Mouse (Mus musculus) intestine, postnatal 0 days (tissue): Measurements from ENCODE around the gene Cachd1. TPM values are rescaled to one million over a fixed set of nuclear protein-coding genes. Genes with fewer than 3 reads are reported as not detected.

Source experiments
- ATAC-seq: fragments of 200-750 bp; cut with Nextera tagmentation; 2 replicates; pipeline ENCODE4 v1.8.0; 2017; ENCODE audit warnings: mild to moderate bottlenecking, moderate TSS enrichment, moderate library complexity
- H3K27ac ChIP-seq: fragments of 300-500 bp; sonication (generic); 2 replicates; pipeline ENCODE4 v1.5.1; 2014; ENCODE audit warnings: mild to moderate bottlenecking, low read depth, low read length, moderate library complexity
- H3K27me3 ChIP-seq: fragments of 300-500 bp; sonication (generic); replicated peaks from 2 replicates; pipeline ENCODE4 v1.6.1; 2014; ENCODE audit warnings: low read length, mixed read lengths; ENCODE audit not compliant: control insufficient read depth, insufficient read depth
- H3K36me3 ChIP-seq: fragments of 300-500 bp; sonication (generic); 2 replicates; pipeline ENCODE4 v1.6.1; 2014; ENCODE audit warnings: mild to moderate bottlenecking, moderate library complexity; ENCODE audit not compliant: control insufficient read depth, insufficient read depth
- H3K4me1 ChIP-seq: fragments of 300-500 bp; sonication (generic); replicated peaks from 2 replicates; pipeline ENCODE4 v1.6.1; 2014; ENCODE audit warnings: antibody characterized with exemption, low read length, mixed read lengths; ENCODE audit not compliant: control insufficient read depth, insufficient read depth
- H3K4me2 ChIP-seq: fragments of 300-500 bp; sonication (generic); replicated peaks from 2 replicates; pipeline ENCODE4 v1.6.1; 2014; ENCODE audit warnings: low read depth, mild to moderate bottlenecking, moderate library complexity
- H3K4me3 ChIP-seq: fragments of 300-500 bp; sonication (generic); 2 replicates; pipeline ENCODE4 v1.5.1; 2014; ENCODE audit warnings: low read depth, low read length
- H3K9ac ChIP-seq: fragments of 300-500 bp; sonication (generic); 2 replicates; pipeline ENCODE4 v1.6.1; 2014; ENCODE audit warnings: mild to moderate bottlenecking, low read depth, low read length
- H3K9me3 ChIP-seq: fragments of 300-500 bp; sonication (generic); 2 replicates; pipeline ENCODE4 v1.6.1; 2016; ENCODE audit warnings: mixed run types; ENCODE audit not compliant: control insufficient read depth
- CTCF ChIP-seq: sonication (generic); IDR thresholded peaks from 2 replicates; pipeline ENCODE4 v1.5.1; 2016; ENCODE audit warnings: low read depth, mild to moderate bottlenecking, control low read depth, antibody characterized with exemption, moderate library complexity
- WGBS: fragments of 180-500 bp; shearing (Covaris S2); extraction: QIAGEN DNeasy Blood & Tissue Kit; methylation state at CpG from one replicate; pipeline ENCODE4 v1.1.7; 2014; 5-methylcytosine and 5-hydroxymethylcytosine counted together
- polyA plus RNA-seq: library from polyadenylated mRNA; unstranded; fragments of >200 nt; fragmentation: Nextera tagmentation; extraction: Ambion mirVana; gene quantifications from 2 replicates; pipeline ENCODE4 v1.2.1, GENCODE M21; 2015

Cachd1 gene
- polyA plus RNA-seq, 1 experiment from 2014 or later, result 8.2 TPM

DNA sequence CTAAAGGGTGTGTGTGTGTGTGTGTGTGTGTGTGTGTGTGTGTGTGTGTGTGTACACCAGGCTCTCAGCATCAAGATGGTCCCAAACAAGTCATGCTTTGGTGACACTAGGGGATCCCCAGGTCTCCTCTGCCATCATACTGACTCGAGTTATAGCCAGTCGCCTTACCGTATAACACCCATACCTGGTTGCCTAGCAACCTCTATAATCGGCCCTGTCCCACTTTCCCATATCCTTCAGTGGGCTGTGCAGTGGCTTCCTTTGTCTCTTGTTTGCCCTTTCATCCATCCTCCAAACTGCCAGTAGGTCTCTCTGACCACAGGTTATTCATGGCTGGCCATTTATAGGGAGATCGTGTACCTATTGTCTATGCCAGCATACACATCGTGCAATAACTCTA lies 224.6 kb downstream of the Cachd1 start:
- no peak overlapping the region for H3K4me3 ChIP-seq
- no peak overlapping the region for H3K4me2 ChIP-seq
- no peak for ATAC-seq
- no peaks in the 10 kb centered on the region for H3K27me3 ChIP-seq
- peaks cover 22% of the 10 kb centered on the region for H3K36me3 ChIP-seq
- no peak overlapping the region for H3K9ac ChIP-seq
- H3K27ac ChIP-seq, result no peak overlapping the region
- no peak for TF ChIP-seq CTCF
- no peaks in the 10 kb centered on the region for H3K9me3 ChIP-seq
- H3K4me1 ChIP-seq, result no peaks in the 10 kb centered on the region
- WGBS, result 79% methylated on average over 6 of the region's 6 CpGs

DNA sequence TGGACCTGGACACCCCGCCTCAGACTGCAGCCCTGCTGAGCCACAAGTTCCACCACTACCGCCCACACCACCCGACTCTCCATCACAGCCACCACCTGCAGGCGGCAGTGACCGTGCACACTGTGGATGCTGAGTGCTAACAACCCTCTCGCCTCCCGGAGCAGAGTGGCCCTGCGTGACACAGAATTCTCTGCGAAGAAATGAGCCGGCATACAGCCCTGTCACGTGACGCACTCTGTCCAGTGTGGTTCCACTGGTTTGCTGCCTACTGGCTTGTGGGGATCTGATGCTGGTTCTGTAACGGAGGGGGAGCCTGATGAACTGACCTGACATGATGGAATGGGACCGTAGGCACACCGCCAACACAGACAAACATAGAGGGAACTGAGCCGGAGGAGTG lies 226.5 kb downstream of the Cachd1 start:
- Histone ChIP-seq H3K36me3 (peaks cover 20% of the 10 kb centered on the region), H3K9ac (no peak overlapping the region), H3K27me3 (no peaks in the 10 kb centered on the region), H3K9me3 (no peaks in the 10 kb centered on the region), H3K4me1 (no peaks in the 10 kb centered on the region), H3K27ac (no peak overlapping the region), H3K4me2 (no peak overlapping the region), H3K4me3 (no peak overlapping the region)
- TF ChIP-seq CTCF, result no peak
- ATAC-seq, result no peak
- 90% methylated on average over 16 of the region's 16 CpGs for whole genome bisulfite sequencing

DNA sequence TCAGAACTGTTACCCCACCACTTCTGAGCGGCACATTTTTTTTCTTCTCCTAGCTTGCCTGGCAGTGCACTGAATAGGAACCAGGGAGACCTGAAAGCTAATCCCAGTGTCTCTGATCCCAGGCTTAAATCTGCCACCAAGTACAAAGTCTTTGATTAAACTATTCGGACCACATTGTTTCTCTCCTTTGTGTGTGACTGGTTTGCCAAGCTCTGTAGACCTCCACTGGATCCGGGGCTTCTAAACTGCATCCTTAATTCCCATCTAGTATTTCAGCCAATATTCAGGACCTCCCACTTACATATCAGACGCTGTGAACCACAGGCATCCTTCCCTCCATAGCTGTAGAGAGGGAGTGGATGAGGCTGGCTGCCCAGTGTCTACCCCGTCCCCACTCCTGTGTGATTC lies 231.9 kb downstream of the Cachd1 start:
- Histone ChIP-seq H3K4me1 (no peaks in the 10 kb centered on the region), H3K27me3 (no peaks in the 10 kb centered on the region), H3K4me3 (no peak overlapping the region), H3K4me2 (no peak overlapping the region), H3K27ac (no peak overlapping the region), H3K9me3 (no peaks in the 10 kb centered on the region), H3K36me3 (peaks cover 3% of the 10 kb centered on the region), H3K9ac (no peak overlapping the region)
- TF ChIP-seq CTCF, result no peak
- WGBS, result 80% methylated on average over 5 of the region's 5 CpGs
- no peak for ATAC-seq

DNA sequence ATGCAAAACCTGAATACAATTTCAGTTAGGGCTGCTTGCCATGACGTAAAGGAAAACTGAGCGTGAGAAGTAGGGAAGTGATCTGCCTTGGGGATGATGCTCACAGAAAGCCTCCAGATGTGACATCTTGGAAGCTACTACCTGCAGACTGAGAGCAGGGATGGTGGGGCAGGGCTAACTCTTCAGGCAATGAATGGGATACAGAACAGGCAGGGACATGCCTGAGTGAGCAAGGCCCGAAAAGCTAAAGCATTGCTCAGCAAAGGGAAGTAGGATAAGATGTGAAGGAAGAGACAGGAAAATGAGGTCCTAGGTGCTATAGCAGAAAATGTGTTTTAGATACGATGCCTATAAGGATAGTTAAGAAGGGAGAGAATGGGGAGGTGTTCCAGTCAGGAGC lies 232.6 kb downstream of the Cachd1 start:
- Histone ChIP-seq H3K4me2 (no peak overlapping the region), H3K9ac (no peak overlapping the region), H3K4me3 (no peak overlapping the region), H3K27me3 (no peaks in the 10 kb centered on the region), H3K36me3 (no peaks in the 10 kb centered on the region; the same call in 1 of the 2 replicates), H3K27ac (no peak overlapping the region), H3K4me1 (no peaks in the 10 kb centered on the region), H3K9me3 (no peaks in the 10 kb centered on the region)
- 90% methylated on average over 4 of the region's 4 CpGs for WGBS
- no peak for TF ChIP-seq CTCF
- no peak for ATAC-seq

DNA sequence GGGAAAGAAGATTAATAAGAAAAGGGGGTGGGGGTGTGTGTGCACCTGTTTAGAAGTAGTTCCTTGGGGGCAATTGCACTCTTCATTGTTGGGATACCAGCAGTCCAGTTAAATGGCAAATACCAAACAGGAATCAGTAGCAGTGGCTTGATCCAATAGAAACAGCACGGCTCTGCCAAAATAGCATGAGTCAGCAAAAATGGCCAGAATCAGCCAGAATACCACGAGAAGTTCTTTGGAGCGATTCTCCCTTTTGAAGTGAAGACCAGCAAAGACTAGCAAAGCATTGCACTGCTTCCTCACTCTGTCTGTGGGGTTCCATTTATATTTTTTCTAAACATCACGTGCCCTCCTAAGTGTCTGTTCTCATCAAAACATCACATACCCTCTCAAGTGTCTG lies 241.3 kb downstream of the Cachd1 start:
- 76% methylated on average over 4 of the region's 4 CpGs for whole genome bisulfite sequencing
- H3K4me3 ChIP-seq, result no peak overlapping the region
- no peak overlapping the region for H3K27ac ChIP-seq
- no peak for ATAC-seq
- no peak overlapping the region for H3K4me2 ChIP-seq
- 0 out of 2 replicates have a peak, but pooled peaks cover 2% of the 10 kb centered on the region for H3K9me3 ChIP-seq
- no peaks in the 10 kb centered on the region for H3K27me3 ChIP-seq
- no peak for TF ChIP-seq CTCF
- no peaks in the 10 kb centered on the region for H3K4me1 ChIP-seq
- no peaks in the 10 kb centered on the region for H3K36me3 ChIP-seq
- no peak overlapping the region for H3K9ac ChIP-seq

DNA sequence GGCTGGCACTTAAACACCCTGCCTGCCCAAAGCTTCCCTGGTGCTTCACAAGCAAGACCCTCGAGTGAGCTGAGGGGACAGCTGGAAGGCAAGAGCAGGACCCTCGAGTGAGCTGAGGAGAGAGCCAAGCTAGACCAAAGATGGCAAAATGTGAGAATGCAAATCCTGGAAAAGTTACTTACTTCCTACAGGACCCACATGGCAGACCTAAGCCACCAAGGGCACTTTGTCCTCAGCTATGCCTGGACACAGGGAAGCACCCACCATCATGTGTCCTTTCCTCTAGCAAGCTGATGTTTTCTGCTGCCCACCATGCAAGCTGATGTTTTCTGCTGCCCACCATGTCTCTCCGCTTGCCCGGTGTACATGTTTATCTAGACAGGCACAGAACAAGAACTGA lies 244.1 kb downstream of the Cachd1 start, which contains the start of gene Gm10577:
Gene Gm10577, minus strand, starts transcription at position 101 of the 400 bp plus-strand sequence.
- Histone ChIP-seq H3K4me2 (no peak within 1 kb of the TSS), H3K36me3 (no peaks in the 10 kb centered on the region), H3K4me1 (no peaks in the 10 kb centered on the region), H3K27me3 (no peaks in the 10 kb centered on the region), H3K9me3 (0 out of 2 replicates have a peak, but pooled peaks cover 8% of the 10 kb centered on the region), H3K27ac (no peak within 1 kb of the TSS), H3K9ac (no peak within 1 kb of the TSS), H3K4me3 (no peak within 1 kb of the TSS)
- no peak for ATAC-seq
- no peak for TF ChIP-seq CTCF
- WGBS, result 80% methylated on average over 4 of the region's 4 CpGs

DNA sequence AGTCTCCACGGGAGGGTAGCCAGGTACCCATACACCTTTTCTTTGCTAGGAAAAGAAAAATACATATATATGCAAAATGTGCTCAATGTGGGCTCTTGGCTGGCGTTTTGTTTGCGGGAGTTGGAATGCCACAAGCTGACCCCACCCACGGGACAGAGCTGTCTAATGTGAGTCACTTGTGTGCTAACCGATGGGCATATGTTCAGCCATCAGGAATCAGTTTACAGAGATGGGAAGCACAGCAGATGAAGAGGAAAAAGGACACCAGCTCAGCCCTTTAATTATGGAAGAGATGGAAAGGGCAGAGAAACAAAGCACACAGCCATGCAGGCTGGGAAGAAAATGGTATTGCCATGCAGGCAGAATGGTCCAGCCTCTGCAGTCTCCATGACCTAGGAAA lies 250.1 kb downstream of the Cachd1 start:
- Histone ChIP-seq H3K27me3 (no peaks in the 10 kb centered on the region), H3K4me3 (no peak overlapping the region), H3K4me1 (no peaks in the 10 kb centered on the region), H3K9me3 (0 out of 2 replicates have a peak, but pooled peaks cover 8% of the 10 kb centered on the region), H3K9ac (no peak overlapping the region), H3K27ac (no peak overlapping the region), H3K36me3 (no peaks in the 10 kb centered on the region), H3K4me2 (no peak overlapping the region)
- ATAC-seq, result no peak
- no peak for TF ChIP-seq CTCF
- WGBS, result 73% methylated on average over 5 of the region's 5 CpGs
